Mouse (Mus musculus) ES-Bruce4 (cell line): ENCODE measurements around the gene Il17re. TPM values are rescaled to one million over a fixed set of nuclear protein-coding genes. Genes with fewer than 3 reads are reported as not detected.

Source experiments
- H3K27ac ChIP-seq: 2 replicates; pipeline ENCODE4 v1.5.1; 2012; ENCODE audit warnings: low read length, inconsistent platforms; ENCODE audit not compliant: insufficient read depth
- H3K27me3 ChIP-seq: 2 replicates; pipeline ENCODE4 v1.6.1; 2012; ENCODE audit warnings: mild to moderate bottlenecking, low read length, inconsistent platforms; ENCODE audit not compliant: control insufficient read depth, poor library complexity, insufficient read depth, severe bottlenecking
- H3K36me3 ChIP-seq: 2 replicates; pipeline ENCODE4 v1.6.1; 2012; ENCODE audit warnings: inconsistent platforms, mild to moderate bottlenecking, low read length, moderate library complexity; ENCODE audit not compliant: control insufficient read depth, poor library complexity, insufficient read depth, severe bottlenecking
- H3K4me1 ChIP-seq: one replicate; pipeline ENCODE4 v1.8.1; 2011; ENCODE audit warnings: low read length; ENCODE audit not compliant: control insufficient read depth, insufficient read depth
- H3K4me3 ChIP-seq: 2 replicates; pipeline ENCODE4 v1.5.1; 2011; ENCODE audit warnings: low read depth, mild to moderate bottlenecking, low read length
- H3K9ac ChIP-seq: 2 replicates; pipeline ENCODE4 v1.6.1; 2012; ENCODE audit warnings: low read depth, mild to moderate bottlenecking, inconsistent platforms; ENCODE audit not compliant: poor library complexity, severe bottlenecking
- H3K9me3 ChIP-seq: replicated peaks from 2 replicates; pipeline ENCODE4 v1.6.1; 2012; ENCODE audit warnings: mild to moderate bottlenecking, low read length, inconsistent platforms; ENCODE audit not compliant: control insufficient read depth, poor library complexity, insufficient read depth, severe bottlenecking
- CTCF ChIP-seq: IDR thresholded peaks from one replicate; pipeline ENCODE4 v1.8.1; 2011; ENCODE audit warnings: low read depth, low read length
- EP300 ChIP-seq: IDR thresholded peaks from 2 replicates; pipeline ENCODE4 v1.6.1; 2011; ENCODE audit warnings: low read depth, low read length; ENCODE audit not compliant: insufficient read depth
- POLR2A ChIP-seq: IDR thresholded peaks from one replicate; pipeline ENCODE4 v1.8.1; 2011; ENCODE audit warnings: low read length; ENCODE audit not compliant: insufficient read depth
- polyA plus RNA-seq: library from polyadenylated mRNA; stranded (reverse); fragments of >200 nt; gene quantifications from 2 replicates; pipeline ENCODE4 v1.2.4, GENCODE M21; 2011; ENCODE audit warnings: low read depth; ENCODE audit not compliant: missing spikeins, insufficient read depth, insufficient read length

Il17re gene
- polyA plus RNA-seq, 1 experiment, result 3.1 TPM

- no peak for TF ChIP-seq CTCF
- TF ChIP-seq POLR2A, result no peak
- TF ChIP-seq EP300, result no peak
- Histone ChIP-seq H3K36me3 (no peaks in the 10 kb centered on the region), H3K27ac (no peak overlapping the region), H3K9ac (no peak overlapping the region), H3K27me3 (no peaks in the 10 kb centered on the region), H3K9me3 (no peaks in the 10 kb centered on the region), H3K4me1 (no peaks in the 10 kb centered on the region), H3K4me3 (no peak overlapping the region)
Observed at GRCm38 (mm10) chr6:113431801-113432200, 26.5 kb upstream of the Il17re start.

- H3K4me1 ChIP-seq, result no peaks in the 10 kb centered on the region
- H3K9ac ChIP-seq, result no peak overlapping the region
- H3K4me3 ChIP-seq, result no peak overlapping the region
- no peaks in the 10 kb centered on the region for H3K36me3 ChIP-seq
- H3K27me3 ChIP-seq, result no peaks in the 10 kb centered on the region
- no peaks in the 10 kb centered on the region for H3K9me3 ChIP-seq
- H3K27ac ChIP-seq, result no peak overlapping the region
- no peak for TF ChIP-seq POLR2A
- no peak for TF ChIP-seq EP300
- no peak for TF ChIP-seq CTCF
Observed at GRCm38 (mm10) chr6:113433661-113434060, 24.6 kb upstream of the Il17re start.

GRCm38 (mm10) chr6:113434691-113435090 is 23.6 kb upstream of the Il17re start:
- Histone ChIP-seq H3K4me1 (no peaks in the 10 kb centered on the region), H3K4me3 (no peak overlapping the region), H3K27me3 (no peaks in the 10 kb centered on the region), H3K9ac (no peak overlapping the region), H3K27ac (no peak overlapping the region), H3K36me3 (no peaks in the 10 kb centered on the region), H3K9me3 (no peaks in the 10 kb centered on the region)
- TF ChIP-seq POLR2A (no peak), EP300 (no peak), CTCF (no peak)

- Histone ChIP-seq H3K27ac (no peak within 1 kb of the TSS), H3K4me3 (no peak within 1 kb of the TSS), H3K9me3 (no peaks in the 10 kb centered on the region), H3K27me3 (no peaks in the 10 kb centered on the region), H3K9ac (no peak within 1 kb of the TSS), H3K4me1 (no peaks in the 10 kb centered on the region), H3K36me3 (no peaks in the 10 kb centered on the region)
- TF ChIP-seq CTCF (no peak), EP300 (no peak), POLR2A (no peak)
Observed at GRCm38 (mm10) chr6:113435664-113436205, 22.5 kb upstream of the Il17re start, which contains the start of gene Cidec. TSS of gene Cidec (minus strand) at chr6:113435760.

- no peaks in the 10 kb centered on the region for H3K4me1 ChIP-seq
- no peaks in the 10 kb centered on the region for H3K27me3 ChIP-seq
- no peak overlapping the region for H3K9ac ChIP-seq
- H3K36me3 ChIP-seq, result no peaks in the 10 kb centered on the region
- H3K9me3 ChIP-seq, result no peaks in the 10 kb centered on the region
- no peak for TF ChIP-seq POLR2A
- H3K4me3 ChIP-seq, result no peak overlapping the region
- H3K27ac ChIP-seq, result no peak overlapping the region
Observed at GRCm38 (mm10) chr6:113437135-113437534, 21.1 kb upstream of the Il17re start.

GRCm38 (mm10) chr6:113438721-113439430 is 19.4 kb upstream of the Il17re start:
- Histone ChIP-seq H3K4me1 (no peaks in the 10 kb centered on the region), H3K4me3 (no peak overlapping the region), H3K27ac (no peak overlapping the region), H3K9ac (no peak overlapping the region), H3K9me3 (no peaks in the 10 kb centered on the region), H3K36me3 (no peaks in the 10 kb centered on the region), H3K27me3 (no peaks in the 10 kb centered on the region)
- TF ChIP-seq POLR2A (no peak), CTCF (no peak), EP300 (no peak)
